Mouse (Mus musculus): Measurements from ENCODE around the gene Mical3. TPM values are rescaled to one million over a fixed set of nuclear protein-coding genes. Genes with fewer than 3 reads are reported as not detected.

Gene Mical3
- polyA plus RNA-seq, 1 experiment: 16.2 TPM

DNA sequence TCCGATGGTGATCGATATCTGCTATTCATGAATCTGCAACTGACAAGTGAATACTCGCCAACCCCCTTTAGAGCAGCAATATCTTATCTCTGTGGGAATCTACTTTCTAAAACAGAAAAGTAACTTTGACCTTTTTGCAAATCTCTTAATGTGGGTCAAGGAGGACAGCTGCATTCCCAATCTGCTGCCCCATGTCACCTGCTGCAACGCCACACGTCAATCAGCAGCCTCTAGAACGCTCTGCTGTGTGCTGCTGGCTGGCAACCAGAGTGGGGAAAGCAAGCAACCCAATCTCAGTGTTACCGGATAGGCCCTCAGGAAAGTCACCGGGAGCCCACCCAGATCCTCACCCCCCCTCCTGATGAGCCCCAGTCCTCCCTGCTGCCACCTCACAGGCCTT lies 79.4 kb downstream of the Mical3 start:
- Histone ChIP-seq H3K4me1 (replicated peaks; ENCODE audit: control insufficient read depth, insufficient read depth, low read length) (peaks cover 28% of the 10 kb centered on the region), H3K27ac (ENCODE audit: control insufficient read depth, insufficient read depth, low read length) (no peak overlapping the region), H3K27me3 (ENCODE audit: control insufficient read depth, insufficient read depth, low read length) (no peaks in the 10 kb centered on the region), H3K4me3 (ENCODE audit: control insufficient read depth, insufficient read depth, low read length) (no peak overlapping the region), H3K36me3 (ENCODE audit: control insufficient read depth, insufficient read depth, low read length) (no peaks in the 10 kb centered on the region)
- TF ChIP-seq POLR2A (IDR thresholded peaks at IDR 0.05; ENCODE audit: control insufficient read depth, extremely low read depth, insufficient read depth, low read length, poor library complexity) (no peak), CTCF (IDR thresholded peaks at IDR 0.05; ENCODE audit: borderline replicate concordance, control insufficient read depth, extremely low read depth, insufficient read depth, low read length, poor library complexity) (no peak)
- DNase-seq: no peak
- 70% methylated on average over 8 of the region's 8 CpGs for WGBS

DNA sequence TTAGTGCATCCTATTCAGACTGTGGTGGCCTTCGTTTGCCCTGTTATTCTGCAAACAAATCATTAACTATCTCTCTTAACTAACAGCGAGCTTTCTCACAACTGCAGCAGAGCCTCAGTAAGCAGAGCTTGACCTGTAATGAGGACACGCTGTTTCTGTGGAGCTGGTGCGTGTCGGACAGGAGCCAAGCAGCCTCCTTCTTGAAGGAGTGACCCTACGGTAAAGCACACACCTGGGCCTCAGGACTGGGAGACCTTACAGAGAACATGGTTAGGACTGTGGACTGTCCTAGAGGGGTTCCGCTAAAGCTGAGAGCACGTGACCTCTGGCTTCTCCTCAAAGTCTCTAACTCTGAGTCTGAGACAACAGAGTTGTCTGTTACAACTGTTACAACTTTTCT lies 82.1 kb downstream of the Mical3 start:
- Histone ChIP-seq H3K27ac (ENCODE audit: control insufficient read depth, insufficient read depth, low read length) (no peak overlapping the region), H3K4me1 (replicated peaks; ENCODE audit: control insufficient read depth, insufficient read depth, low read length) (peaks cover 9% of the 10 kb centered on the region), H3K27me3 (ENCODE audit: control insufficient read depth, insufficient read depth, low read length) (no peaks in the 10 kb centered on the region), H3K36me3 (ENCODE audit: control insufficient read depth, insufficient read depth, low read length) (no peaks in the 10 kb centered on the region), H3K4me3 (ENCODE audit: control insufficient read depth, insufficient read depth, low read length) (no peak overlapping the region)
- TF ChIP-seq POLR2A (IDR thresholded peaks at IDR 0.05; ENCODE audit: control insufficient read depth, extremely low read depth, insufficient read depth, low read length, poor library complexity) (no peak), CTCF (IDR thresholded peaks at IDR 0.05; ENCODE audit: borderline replicate concordance, control insufficient read depth, extremely low read depth, insufficient read depth, low read length, poor library complexity) (no peak)
- WGBS: 94% methylated on average over 8 of the region's 8 CpGs
- DNase-seq: no peak

- WGBS: 91% methylated on average over 20 of the region's 20 CpGs
- Histone ChIP-seq H3K4me3 (ENCODE audit: control insufficient read depth, insufficient read depth, low read length) (no peak overlapping the region), H3K4me1 (replicated peaks; ENCODE audit: control insufficient read depth, insufficient read depth, low read length) (no peaks in the 10 kb centered on the region), H3K27me3 (ENCODE audit: control insufficient read depth, insufficient read depth, low read length) (no peaks in the 10 kb centered on the region), H3K27ac (ENCODE audit: control insufficient read depth, insufficient read depth, low read length) (no peak overlapping the region), H3K36me3 (ENCODE audit: control insufficient read depth, insufficient read depth, low read length) (peaks cover 5% of the 10 kb centered on the region; the same call in 1 of the 2 replicates)
- TF ChIP-seq CTCF (IDR thresholded peaks at IDR 0.05; ENCODE audit: borderline replicate concordance, control insufficient read depth, extremely low read depth, insufficient read depth, low read length, poor library complexity) (no peak), POLR2A (IDR thresholded peaks at IDR 0.05; ENCODE audit: control insufficient read depth, extremely low read depth, insufficient read depth, low read length, poor library complexity) (no peak)
- DNase-seq: no peak
These were observed 85.3 kb downstream of the Mical3 start for GRCm38 (mm10) chr6:121045345-121046080.

GRCm38 (mm10) chr6:121043434-121044189 lies 87.2 kb downstream of the Mical3 start:
- Histone ChIP-seq H3K27ac (ENCODE audit: control insufficient read depth, insufficient read depth, low read length) (0 out of 2 replicates have a peak overlapping the region, but pooled peaks have one; percentile 22), H3K27me3 (ENCODE audit: control insufficient read depth, insufficient read depth, low read length) (no peaks in the 10 kb centered on the region), H3K4me3 (ENCODE audit: control insufficient read depth, insufficient read depth, low read length) (no peak overlapping the region), H3K36me3 (ENCODE audit: control insufficient read depth, insufficient read depth, low read length) (peaks cover 5% of the 10 kb centered on the region; the same call in 1 of the 2 replicates), H3K4me1 (replicated peaks; ENCODE audit: control insufficient read depth, insufficient read depth, low read length) (no peaks in the 10 kb centered on the region)
- WGBS: 88% methylated on average over 14 of the region's 14 CpGs
- TF ChIP-seq CTCF (IDR thresholded peaks at IDR 0.05; ENCODE audit: borderline replicate concordance, control insufficient read depth, extremely low read depth, insufficient read depth, low read length, poor library complexity) (no peak), POLR2A (IDR thresholded peaks at IDR 0.05; ENCODE audit: control insufficient read depth, extremely low read depth, insufficient read depth, low read length, poor library complexity) (no peak)
- DNase-seq: no peak

- Histone ChIP-seq H3K4me3 (ENCODE audit: control insufficient read depth, insufficient read depth, low read length) (no peak overlapping the region), H3K36me3 (ENCODE audit: control insufficient read depth, insufficient read depth, low read length) (peaks cover 10% of the 10 kb centered on the region), H3K27me3 (ENCODE audit: control insufficient read depth, insufficient read depth, low read length) (no peaks in the 10 kb centered on the region), H3K4me1 (replicated peaks; ENCODE audit: control insufficient read depth, insufficient read depth, low read length) (no peaks in the 10 kb centered on the region), H3K27ac (ENCODE audit: control insufficient read depth, insufficient read depth, low read length) (no peak overlapping the region)
- no peak for DNase-seq
- 99% methylated on average over 3 of the region's 3 CpGs for WGBS
- TF ChIP-seq POLR2A (IDR thresholded peaks at IDR 0.05; ENCODE audit: control insufficient read depth, extremely low read depth, insufficient read depth, low read length, poor library complexity) (no peak), CTCF (IDR thresholded peaks at IDR 0.05; ENCODE audit: borderline replicate concordance, control insufficient read depth, extremely low read depth, insufficient read depth, low read length, poor library complexity) (no peak)
These were observed 91.1 kb downstream of the Mical3 start for GRCm38 (mm10) chr6:121039719-121040118.

GRCm38 (mm10) chr6:121039286-121039685 lies 91.5 kb downstream of the Mical3 start:
- no peak for DNase-seq
- 82% methylated on average over 9 of the region's 9 CpGs for WGBS

More at GRCm38 (mm10) chr6:121039286-121039685, 91.5 kb downstream of the Mical3 start:
- no peak overlapping the region for H3K4me3 ChIP-seq (ENCODE audit: control insufficient read depth, insufficient read depth, low read length)
- no peak overlapping the region; the same call in 1 of the 2 replicates for H3K27ac ChIP-seq (ENCODE audit: control insufficient read depth, insufficient read depth, low read length)
- H3K36me3 ChIP-seq (ENCODE audit: control insufficient read depth, insufficient read depth, low read length): peaks cover 10% of the 10 kb centered on the region
- TF ChIP-seq POLR2A (IDR thresholded peaks at IDR 0.05; ENCODE audit: control insufficient read depth, extremely low read depth, insufficient read depth, low read length, poor library complexity) (no peak), CTCF (IDR thresholded peaks at IDR 0.05; ENCODE audit: borderline replicate concordance, control insufficient read depth, extremely low read depth, insufficient read depth, low read length, poor library complexity) (no peak)
- no peaks in the 10 kb centered on the region for H3K27me3 ChIP-seq (ENCODE audit: control insufficient read depth, insufficient read depth, low read length)
- no peaks in the 10 kb centered on the region for H3K4me1 ChIP-seq (replicated peaks; ENCODE audit: control insufficient read depth, insufficient read depth, low read length)

All from thymus, adult 2 months (tissue).